Mouse (Mus musculus): ENCODE measurements at regions not wholly inside any gene's neighbourhood (a gene's known extent, or its start where the extent isn't known, plus 50 kb on each side); places are given as distances from the start of the nearest gene placed in this dataset.
A peak's percentile ranks its signal among the peaks of the same experiment; 100 is the strongest.

- DNase-seq = no peak
Measured at GRCm38 (mm10) chr10:126070984-126071713, 105.2 kb downstream of the Lrig3 start.

- DNase-seq = no peak
Measured at GRCm38 (mm10) chr10:126071714-126072057, 105.7 kb downstream of the Lrig3 start.

GRCm38 (mm10) chr10:126077313-126077966, 111.5 kb downstream of the Lrig3 start:
- DNase-seq = no peak

- peak in 1 of 2 experiments; percentile 1 for DNase-seq
Measured at GRCm38 (mm10) chr10:126082576-126082975, 116.6 kb downstream of the Lrig3 start.

GRCm38 (mm10) chr10:126086684-126087083, 120.7 kb downstream of the Lrig3 start:
- DNase-seq = no peak

GRCm38 (mm10) chr10:126094238-126094880, 128.4 kb downstream of the Lrig3 start:
- DNase-seq = no peak

- DNase-seq = no peak
Measured at GRCm38 (mm10) chr10:126097896-126098295, 131.9 kb downstream of the Lrig3 start.

- DNase-seq = peak in 1 of 2 experiments; percentile 4
Measured at GRCm38 (mm10) chr10:126102876-126103275, 136.9 kb downstream of the Lrig3 start.

- DNase-seq = no peak
Measured at GRCm38 (mm10) chr10:126113106-126113505, 147.1 kb downstream of the Lrig3 start.

GRCm38 (mm10) chr10:126115386-126115785, 149.4 kb downstream of the Lrig3 start:
- DNase-seq = no peak

GRCm38 (mm10) chr10:126121626-126122025, 155.7 kb downstream of the Lrig3 start:
- DNase-seq = no peak

- no peak for DNase-seq
Measured at GRCm38 (mm10) chr10:126122504-126122903, 156.5 kb downstream of the Lrig3 start.

- no peak for DNase-seq
Measured at GRCm38 (mm10) chr10:126133188-126133587, 167.2 kb downstream of the Lrig3 start.

GRCm38 (mm10) chr10:126133957-126134356, 168.0 kb downstream of the Lrig3 start:
- DNase-seq = no peak

GRCm38 (mm10) chr10:126138585-126138984, 172.6 kb downstream of the Lrig3 start:
- no peak for DNase-seq

GRCm38 (mm10) chr10:126141586-126141985, 175.6 kb downstream of the Lrig3 start:
- DNase-seq = no peak

GRCm38 (mm10) chr10:126143833-126144232, 177.9 kb downstream of the Lrig3 start:
- peak; percentile 12 to 20 for DNase-seq

- DNase-seq = no peak
Measured at GRCm38 (mm10) chr10:126144609-126145202, 178.7 kb downstream of the Lrig3 start.

GRCm38 (mm10) chr10:126157300-126157699, 191.3 kb downstream of the Lrig3 start:
- no peak for DNase-seq

- no peak for DNase-seq
Measured at GRCm38 (mm10) chr10:126165215-126165614, 199.2 kb downstream of the Lrig3 start.

- DNase-seq = no peak
Measured at GRCm38 (mm10) chr10:126169095-126169873, 203.3 kb downstream of the Lrig3 start.

GRCm38 (mm10) chr10:126169874-126170163, 203.9 kb downstream of the Lrig3 start:
- no peak for DNase-seq
